Mouse (Mus musculus): ENCODE data around the gene Cnot6.

The Cnot6 gene

GRCm38 (mm10) chr11:49654651-49655050, 57.9 kb downstream of the Cnot6 start:
- no peak for DNase-seq (ENCODE audit: low spot score in 2 of 2)

- DNase-seq (ENCODE audit: low spot score in 2 of 2): no peak
Measured at GRCm38 (mm10) chr11:49653079-49653408, 59.5 kb downstream of the Cnot6 start.

- peak in 1 of 2 experiments; percentile 88 for DNase-seq (ENCODE audit: low spot score in 2 of 2)
Measured at GRCm38 (mm10) chr11:49652401-49653078, 60.0 kb downstream of the Cnot6 start.

- no peak for DNase-seq (ENCODE audit: low spot score in 2 of 2)
Measured at GRCm38 (mm10) chr11:49651762-49652322, 60.7 kb downstream of the Cnot6 start.

- peak; percentile 38 to 62 for DNase-seq (ENCODE audit: low spot score in 2 of 2)
Measured at GRCm38 (mm10) chr11:49650994-49651761, 61.3 kb downstream of the Cnot6 start.

GRCm38 (mm10) chr11:49650113-49650993, 62.2 kb downstream of the Cnot6 start:
- peak in 1 of 2 experiments; percentile 15 for DNase-seq (ENCODE audit: low spot score in 2 of 2)

GRCm38 (mm10) chr11:49645677-49646076, 66.8 kb downstream of the Cnot6 start:
- no peak for DNase-seq (ENCODE audit: low spot score in 2 of 2)

- no peak for DNase-seq (ENCODE audit: low spot score in 2 of 2)
Measured at GRCm38 (mm10) chr11:49636449-49636848, 76.1 kb downstream of the Cnot6 start.

- no peak for DNase-seq (ENCODE audit: low spot score in 2 of 2)
Measured at GRCm38 (mm10) chr11:49635671-49636070, 76.9 kb downstream of the Cnot6 start.

- no peak for DNase-seq (ENCODE audit: low spot score in 2 of 2)
Measured at GRCm38 (mm10) chr11:49634101-49634500, 78.4 kb downstream of the Cnot6 start.

GRCm38 (mm10) chr11:49632256-49632655, 80.3 kb downstream of the Cnot6 start:
- no peak for DNase-seq (ENCODE audit: low spot score in 2 of 2)

- no peak for DNase-seq (ENCODE audit: low spot score in 2 of 2)
Measured at GRCm38 (mm10) chr11:49631154-49631553, 81.4 kb downstream of the Cnot6 start.

- DNase-seq (ENCODE audit: low spot score in 2 of 2): no peak
Measured at GRCm38 (mm10) chr11:49626748-49627147, 85.8 kb downstream of the Cnot6 start.

GRCm38 (mm10) chr11:49625863-49626262, 86.7 kb downstream of the Cnot6 start:
- no peak for DNase-seq (ENCODE audit: low spot score in 2 of 2)

- DNase-seq (ENCODE audit: low spot score in 2 of 2): no peak
Measured at GRCm38 (mm10) chr11:49624156-49624555, 88.4 kb downstream of the Cnot6 start.

- DNase-seq (ENCODE audit: low spot score in 2 of 2): no peak
Measured at GRCm38 (mm10) chr11:49621953-49622352, 90.6 kb downstream of the Cnot6 start.
